Mouse (Mus musculus): ENCODE measurements around the gene Ctsa.
A peak's percentile ranks its signal among the peaks of the same experiment; 100 is the strongest.
"Not testable (repeated sequence)": the region's sequence is repeated elsewhere in the genome, so short reads cannot be mapped to it uniquely, and the experiment has no call there.

Gene Ctsa

DNA sequence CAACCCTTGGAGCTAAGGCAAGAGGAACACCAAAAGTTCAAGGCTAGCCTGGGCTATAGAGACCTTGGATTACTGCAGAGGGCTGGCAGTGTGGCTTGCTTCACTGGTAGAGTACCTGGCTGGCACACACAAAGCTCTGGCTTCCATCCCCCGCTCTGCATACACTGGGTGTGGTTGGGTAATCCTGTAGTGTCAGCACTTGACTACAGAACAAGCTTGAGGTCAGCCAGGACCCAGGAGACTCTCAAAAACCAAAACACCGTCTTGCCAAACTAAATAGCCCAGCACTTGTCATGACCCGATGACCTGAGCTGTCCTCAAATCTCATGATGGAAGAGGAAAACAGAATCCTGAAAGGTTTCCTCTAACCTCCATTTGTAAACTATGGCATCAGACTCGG is 42.2 kb upstream of the Ctsa start:
- TF ChIP-seq POU5F1 (IDR thresholded peaks at IDR 0.05; ENCODE audit: borderline replicate concordance, low read length) (no peak), NANOG (IDR thresholded peaks at IDR 0.05; ENCODE audit: borderline replicate concordance, low read length) (no peak), CTCF (conservative IDR thresholded peaks at IDR 0.05; ENCODE audit: low read length) (no peak)
- H3K4me1 ChIP-seq (replicated peaks; ENCODE audit: low read depth, low read length): peaks cover 92% of the 10 kb centered on the region
- H3K4me3 ChIP-seq (replicated peaks; ENCODE audit: low read length): no peak overlapping the region
- H3K27me3 ChIP-seq (ENCODE audit: insufficient read depth, low read length): peaks cover 9% of the 10 kb centered on the region
- no peaks in the 10 kb centered on the region for H3K9me3 ChIP-seq (ENCODE audit: low read length)
- H3K36me3 ChIP-seq (ENCODE audit: insufficient read depth, low read length): peaks cover 61% of the 10 kb centered on the region

GRCm38 (mm10) chr2:164791841-164792261 is 40.8 kb upstream of the Ctsa start:
- TF ChIP-seq CTCF (conservative IDR thresholded peaks at IDR 0.05; ENCODE audit: low read length): no peak
- TF ChIP-seq NANOG (IDR thresholded peaks at IDR 0.05; ENCODE audit: borderline replicate concordance, low read length): no peak
- TF ChIP-seq POU5F1 (IDR thresholded peaks at IDR 0.05; ENCODE audit: borderline replicate concordance, low read length): no peak
- H3K4me1 ChIP-seq (replicated peaks; ENCODE audit: low read depth, low read length): peaks cover 91% of the 10 kb centered on the region

GRCm38 (mm10) chr2:164792400-164793190 is 40.1 kb upstream of the Ctsa start:
- no peak for TF ChIP-seq POU5F1 (IDR thresholded peaks at IDR 0.05; ENCODE audit: borderline replicate concordance, low read length)
- TF ChIP-seq NANOG (IDR thresholded peaks at IDR 0.05; ENCODE audit: borderline replicate concordance, low read length): no peak
- no peak for TF ChIP-seq CTCF (conservative IDR thresholded peaks at IDR 0.05; ENCODE audit: low read length)
- Histone ChIP-seq H3K36me3 (ENCODE audit: insufficient read depth, low read length) (peaks cover 82% of the 10 kb centered on the region), H3K4me3 (replicated peaks; ENCODE audit: low read length) (peak overlapping the region; percentile 53), H3K27me3 (ENCODE audit: insufficient read depth, low read length) (no peaks in the 10 kb centered on the region), H3K9me3 (ENCODE audit: low read length) (no peaks in the 10 kb centered on the region), H3K4me1 (replicated peaks; ENCODE audit: low read depth, low read length) (peaks cover 85% of the 10 kb centered on the region)

More at GRCm38 (mm10) chr2:164791841-164792261, 40.8 kb upstream of the Ctsa start:
- Histone ChIP-seq H3K27me3 (ENCODE audit: insufficient read depth, low read length) (peaks cover 3% of the 10 kb centered on the region; the same call in 1 of the 2 replicates), H3K4me3 (replicated peaks; ENCODE audit: low read length) (peak overlapping the region; percentile 53), H3K36me3 (ENCODE audit: insufficient read depth, low read length) (peaks cover 75% of the 10 kb centered on the region), H3K9me3 (ENCODE audit: low read length) (no peaks in the 10 kb centered on the region)

GRCm38 (mm10) chr2:164793236-164793635 is 39.4 kb upstream of the Ctsa start:
- no peak overlapping the region; the same call in 1 of the 2 replicates for H3K4me3 ChIP-seq (replicated peaks; ENCODE audit: low read length)
- H3K36me3 ChIP-seq (ENCODE audit: insufficient read depth, low read length): peaks cover 88% of the 10 kb centered on the region
- H3K4me1 ChIP-seq (replicated peaks; ENCODE audit: low read depth, low read length): peaks cover 80% of the 10 kb centered on the region
- no peaks in the 10 kb centered on the region for H3K9me3 ChIP-seq (ENCODE audit: low read length)
- no peaks in the 10 kb centered on the region for H3K27me3 ChIP-seq (ENCODE audit: insufficient read depth, low read length)
- TF ChIP-seq CTCF (conservative IDR thresholded peaks at IDR 0.05; ENCODE audit: low read length): peak; percentile 96
- no peak for TF ChIP-seq POU5F1 (IDR thresholded peaks at IDR 0.05; ENCODE audit: borderline replicate concordance, low read length)
- no peak for TF ChIP-seq NANOG (IDR thresholded peaks at IDR 0.05; ENCODE audit: borderline replicate concordance, low read length)

- TF ChIP-seq CTCF (conservative IDR thresholded peaks at IDR 0.05; ENCODE audit: low read length): no peak
- TF ChIP-seq POU5F1 (IDR thresholded peaks at IDR 0.05; ENCODE audit: borderline replicate concordance, low read length): no peak
- no peak for TF ChIP-seq NANOG (IDR thresholded peaks at IDR 0.05; ENCODE audit: borderline replicate concordance, low read length)
- H3K9me3 ChIP-seq (ENCODE audit: low read length): no peaks in the 10 kb centered on the region
- peaks cover 89% of the 10 kb centered on the region for H3K36me3 ChIP-seq (ENCODE audit: insufficient read depth, low read length)
- peaks cover 75% of the 10 kb centered on the region for H3K4me1 ChIP-seq (replicated peaks; ENCODE audit: low read depth, low read length)
- no peak overlapping the region for H3K4me3 ChIP-seq (replicated peaks; ENCODE audit: low read length)
- no peaks in the 10 kb centered on the region for H3K27me3 ChIP-seq (ENCODE audit: insufficient read depth, low read length)
Measured at GRCm38 (mm10) chr2:164793772-164794171, 38.9 kb upstream of the Ctsa start.

GRCm38 (mm10) chr2:164794293-164794692 is 38.4 kb upstream of the Ctsa start:
- H3K9me3 ChIP-seq (ENCODE audit: low read length): no peaks in the 10 kb centered on the region
- H3K4me1 ChIP-seq (replicated peaks; ENCODE audit: low read depth, low read length): peaks cover 72% of the 10 kb centered on the region
- H3K27me3 ChIP-seq (ENCODE audit: insufficient read depth, low read length): no peaks in the 10 kb centered on the region
- no peak overlapping the region for H3K4me3 ChIP-seq (replicated peaks; ENCODE audit: low read length)
- H3K36me3 ChIP-seq (ENCODE audit: insufficient read depth, low read length): peaks cover 90% of the 10 kb centered on the region
- TF ChIP-seq CTCF (conservative IDR thresholded peaks at IDR 0.05; ENCODE audit: low read length) (peak; percentile 93), NANOG (IDR thresholded peaks at IDR 0.05; ENCODE audit: borderline replicate concordance, low read length) (no peak)

DNA sequence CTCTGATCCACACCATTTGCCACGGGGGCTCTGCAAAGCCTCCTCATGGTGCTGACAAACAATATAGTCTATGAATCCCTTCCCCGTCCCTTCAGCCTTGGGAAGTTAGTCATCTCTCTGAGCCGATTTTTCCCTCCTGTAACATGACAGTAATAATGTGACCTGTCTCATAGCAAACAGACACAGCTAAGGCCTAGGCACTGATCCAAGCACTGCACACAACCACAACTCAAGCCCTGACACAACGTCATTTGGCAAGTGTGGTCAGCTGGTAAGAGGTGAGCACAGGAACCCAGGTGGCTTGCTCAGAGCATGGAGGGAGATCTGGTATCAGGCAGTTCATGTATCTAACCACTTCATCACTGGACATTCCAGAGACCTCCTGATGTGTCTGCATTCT is 36.8 kb upstream of the Ctsa start:
- no peaks in the 10 kb centered on the region for H3K27me3 ChIP-seq (ENCODE audit: insufficient read depth, low read length)
- peaks cover 97% of the 10 kb centered on the region for H3K36me3 ChIP-seq (ENCODE audit: insufficient read depth, low read length)
- no peak overlapping the region for H3K4me3 ChIP-seq (replicated peaks; ENCODE audit: low read length)
- H3K4me1 ChIP-seq (replicated peaks; ENCODE audit: low read depth, low read length): peaks cover 72% of the 10 kb centered on the region
- TF ChIP-seq POU5F1 (IDR thresholded peaks at IDR 0.05; ENCODE audit: borderline replicate concordance, low read length) (no peak), NANOG (IDR thresholded peaks at IDR 0.05; ENCODE audit: borderline replicate concordance, low read length) (no peak)
- H3K9me3 ChIP-seq (ENCODE audit: low read length): no peaks in the 10 kb centered on the region

GRCm38 (mm10) chr2:164798554-164798953 is 34.1 kb upstream of the Ctsa start:
- not testable (repeated sequence) for H3K4me3 ChIP-seq (replicated peaks; ENCODE audit: low read length); H3K9me3 ChIP-seq (ENCODE audit: low read length); H3K27me3 ChIP-seq (ENCODE audit: insufficient read depth, low read length)
- TF ChIP-seq CTCF (conservative IDR thresholded peaks at IDR 0.05; ENCODE audit: low read length): peak; percentile 38
- Histone ChIP-seq H3K36me3 (ENCODE audit: insufficient read depth, low read length) (peaks cover 94% of the 10 kb centered on the region), H3K4me1 (replicated peaks; ENCODE audit: low read depth, low read length) (peaks cover 60% of the 10 kb centered on the region)

Data from E14TG2a.4 (cell line).